Mouse (Mus musculus) spleen, postnatal 36 days (tissue): ENCODE data around the gene Plxna4.

Experiments
- DNase-seq, 2 experiments: peaks; one replicate each; pipeline ENCODE4 v3.0.0; 2022; ENCODE audit warnings: low spot score in 2 of 2, mixed read lengths in 1 of 2

The Plxna4 gene

DNA sequence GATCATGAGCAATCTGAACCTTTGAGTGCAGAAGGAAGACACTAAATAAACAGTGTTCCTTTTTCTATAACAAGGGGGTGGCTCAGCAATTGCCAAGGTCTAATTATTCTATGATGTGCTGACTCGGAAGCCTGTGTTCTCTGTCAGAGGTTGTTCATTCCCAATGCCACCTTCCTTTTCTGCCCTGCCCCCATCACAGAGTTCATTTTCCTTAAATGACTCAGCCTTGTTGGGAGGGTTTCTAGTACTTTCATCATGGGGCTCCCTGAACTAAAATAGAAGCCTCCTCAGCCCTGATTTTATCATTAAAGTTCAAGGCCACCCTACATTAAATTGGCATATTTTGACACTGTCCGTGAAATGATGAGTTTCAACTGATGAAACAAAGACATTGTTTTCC lies 242.0 kb downstream of the Plxna4 start:
- no peak for DNase-seq

DNA sequence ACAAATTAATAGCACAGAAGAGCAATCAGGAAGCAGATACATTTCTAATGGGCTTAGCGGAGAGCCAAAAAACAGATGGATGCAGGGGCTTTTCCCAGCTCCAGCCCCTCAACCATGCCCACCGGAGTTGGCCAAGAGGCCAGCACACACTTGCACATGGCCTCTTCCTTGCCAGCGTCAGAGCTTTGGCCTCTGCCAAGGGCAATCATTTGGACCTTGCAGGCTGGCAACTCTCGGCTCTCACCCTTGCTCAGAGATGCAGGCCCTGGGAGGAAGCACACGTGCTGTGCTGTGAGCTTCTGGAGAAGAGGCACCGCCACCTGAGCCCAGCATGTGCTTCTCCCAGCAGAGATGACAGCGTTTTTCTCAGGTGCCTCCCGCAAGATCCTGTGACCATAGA lies 245.3 kb downstream of the Plxna4 start:
- DNase-seq = no peak

DNA sequence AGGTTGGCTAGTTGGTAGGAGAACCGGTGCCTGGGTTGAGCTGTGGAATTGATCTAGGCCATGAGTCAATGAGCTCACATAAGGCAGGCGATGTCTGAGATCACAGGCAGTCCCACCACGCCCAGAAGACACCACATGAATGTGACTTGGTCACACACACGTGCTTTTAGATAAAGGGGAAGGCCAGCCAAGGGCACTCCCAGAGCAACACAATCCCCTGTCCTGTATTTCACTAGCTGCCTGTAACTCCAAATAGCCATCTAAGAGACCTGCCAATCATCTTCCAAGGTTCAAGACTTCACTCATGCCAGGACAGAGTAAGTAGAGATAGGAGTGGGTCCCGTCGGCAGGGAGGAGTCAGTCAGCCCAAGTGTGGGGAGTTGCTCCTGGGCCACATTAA lies 245.7 kb downstream of the Plxna4 start:
- DNase-seq = no peak

DNA sequence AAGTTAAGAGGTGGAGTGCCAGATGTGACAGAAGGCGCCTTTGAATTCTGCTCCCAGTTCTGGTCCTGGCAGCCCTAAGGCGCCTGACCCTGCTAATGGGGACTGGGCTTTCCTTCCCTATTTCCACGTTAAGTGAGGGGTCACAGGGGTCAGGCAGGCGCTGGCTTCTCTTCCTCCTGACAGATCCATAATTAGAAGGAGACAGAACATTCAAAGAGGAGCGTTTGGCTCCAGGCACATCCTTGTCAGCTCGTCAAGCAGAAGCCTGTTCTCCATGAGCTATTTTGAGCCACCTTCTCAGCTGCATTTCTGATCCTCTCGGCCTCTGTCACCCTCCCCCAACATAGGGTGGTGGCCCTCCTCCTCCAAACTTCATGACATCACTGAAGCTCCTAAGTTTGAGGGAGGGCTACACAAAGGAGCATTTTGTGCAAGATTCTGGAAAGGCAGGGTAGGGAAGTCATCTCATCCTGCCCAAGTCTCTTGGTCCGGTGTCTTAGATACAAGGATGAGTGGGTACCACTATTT lies 249.5 kb downstream of the Plxna4 start:
- DNase-seq = no peak

- no peak for DNase-seq
Measured at GRCm38 (mm10) chr6:32331281-32331680, 256.7 kb downstream of the Plxna4 start.

DNA sequence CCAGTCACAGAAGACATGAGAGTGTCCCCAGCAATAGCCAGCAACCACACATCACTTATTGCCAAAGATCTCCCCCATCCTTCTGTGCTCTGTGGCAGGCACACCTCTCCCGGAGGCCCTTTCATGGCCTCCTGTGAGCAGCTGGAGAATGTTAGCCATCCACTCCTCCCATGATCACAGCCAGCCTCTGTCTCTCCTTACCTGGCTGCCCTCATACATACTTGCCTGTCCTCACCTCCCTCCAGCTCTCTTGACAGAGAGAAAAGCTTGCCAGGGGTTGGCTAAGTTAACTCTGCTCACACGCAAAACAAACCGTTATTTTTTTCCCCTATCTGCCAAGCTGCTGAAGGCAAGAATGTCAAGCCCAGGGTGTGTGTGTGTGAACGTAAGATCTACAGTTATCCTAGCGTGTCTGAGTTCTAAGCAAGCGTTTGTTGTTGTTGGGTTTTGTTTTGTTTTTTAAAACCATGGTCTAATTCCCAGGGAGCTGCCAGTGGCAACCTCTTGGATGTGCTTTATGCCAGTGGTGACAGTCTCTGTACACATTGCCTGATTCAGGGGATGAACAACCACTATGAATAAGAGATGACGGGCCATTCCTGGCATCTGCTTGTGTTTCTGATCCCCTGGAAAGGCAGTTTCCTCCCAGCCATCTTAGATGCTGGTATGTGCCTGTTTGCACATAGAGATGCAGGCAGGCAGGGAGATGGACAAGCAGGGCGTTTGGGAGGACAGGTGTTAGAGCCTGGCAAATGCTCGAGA lies 257.8 kb downstream of the Plxna4 start:
- no peak for DNase-seq

DNA sequence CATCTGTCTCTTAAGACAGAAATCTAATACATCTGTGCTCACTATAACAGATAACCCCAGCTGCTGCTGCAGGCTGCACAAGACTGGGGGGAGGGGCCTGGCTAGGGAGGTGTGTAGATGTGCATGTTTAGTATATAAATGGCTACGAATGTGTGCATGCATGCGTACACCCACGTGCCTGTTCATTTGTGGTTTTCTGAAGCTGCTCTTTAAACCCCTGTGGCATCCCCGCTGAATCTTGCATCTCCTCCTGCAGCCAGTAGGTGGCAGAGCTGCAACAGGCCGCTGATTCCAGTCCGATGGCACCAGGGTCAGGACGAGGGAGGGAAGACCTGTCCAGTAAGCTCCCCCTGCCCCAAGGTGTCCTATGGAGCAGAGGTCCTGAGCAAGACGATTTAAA lies 260.0 kb downstream of the Plxna4 start:
- DNase-seq = peak; percentile 7

DNA sequence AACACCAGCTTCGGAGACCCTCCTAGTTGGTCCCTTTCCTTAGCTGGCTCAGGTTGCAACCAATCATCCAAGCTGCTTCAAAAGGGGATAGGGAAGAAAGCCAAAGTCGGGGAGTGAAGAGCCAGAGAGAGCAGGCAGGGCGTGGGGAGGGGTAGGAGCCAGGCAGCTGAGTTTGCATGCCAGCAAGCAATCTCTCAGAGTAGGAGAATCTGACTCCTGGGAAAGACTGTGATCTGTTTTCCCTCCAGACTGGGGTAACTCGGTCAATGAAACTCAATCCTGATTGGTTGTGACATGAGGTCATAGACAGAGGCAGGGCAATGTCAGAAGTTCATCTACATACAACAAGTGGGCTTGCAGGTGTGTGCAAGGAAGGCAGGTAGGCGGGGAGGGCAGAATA lies 260.8 kb downstream of the Plxna4 start:
- DNase-seq = no peak

DNA sequence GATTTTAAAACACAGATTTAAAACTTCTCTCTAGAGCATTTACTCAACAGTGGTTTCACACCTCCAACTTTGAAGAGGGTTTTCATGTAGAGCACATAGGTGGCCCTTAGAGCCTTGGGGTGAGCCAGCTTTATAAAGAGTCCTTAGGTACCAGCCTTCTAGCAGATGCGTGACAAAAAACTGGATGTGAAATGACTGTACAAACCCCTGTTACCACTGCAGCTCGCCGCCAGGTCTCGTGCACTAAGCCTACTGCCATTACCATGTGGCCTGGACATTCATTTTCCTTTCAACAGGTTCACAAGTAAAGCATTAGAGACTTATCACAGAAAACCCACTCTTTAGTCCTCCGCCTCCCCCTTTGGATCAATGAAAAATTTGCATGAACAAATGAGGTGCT lies 261.6 kb downstream of the Plxna4 start:
- DNase-seq = no peak

- no peak for DNase-seq
Measured at GRCm38 (mm10) chr6:32325851-32326250, 262.1 kb downstream of the Plxna4 start.

GRCm38 (mm10) chr6:32321187-32321586 lies 266.8 kb downstream of the Plxna4 start:
- no peak for DNase-seq

DNA sequence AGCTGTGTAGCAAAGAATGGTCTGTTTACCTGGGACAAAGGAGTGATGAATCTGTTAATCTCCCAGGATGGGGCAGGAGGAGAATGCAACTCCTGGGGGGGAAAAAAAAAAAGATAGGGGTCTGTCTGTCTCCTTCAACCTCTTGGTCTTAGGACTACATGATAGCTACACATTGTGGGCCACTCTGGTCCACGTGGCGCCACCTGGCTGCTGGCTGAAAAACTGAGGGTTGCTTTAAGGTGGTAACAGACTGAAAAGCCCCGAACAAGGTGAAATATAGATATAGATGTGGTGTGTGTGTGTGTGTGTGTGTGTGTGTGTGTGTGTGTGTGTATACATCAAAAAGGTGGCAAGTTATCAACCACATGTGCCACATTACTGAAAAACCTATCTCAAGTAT lies 267.7 kb downstream of the Plxna4 start:
- no peak for DNase-seq

- no peak for DNase-seq
Measured at GRCm38 (mm10) chr6:32317470-32317869, 270.5 kb downstream of the Plxna4 start.

GRCm38 (mm10) chr6:32315011-32315450 lies 273.0 kb downstream of the Plxna4 start:
- no peak for DNase-seq

- DNase-seq = no peak
Measured at GRCm38 (mm10) chr6:32309147-32309546, 278.8 kb downstream of the Plxna4 start.

DNA sequence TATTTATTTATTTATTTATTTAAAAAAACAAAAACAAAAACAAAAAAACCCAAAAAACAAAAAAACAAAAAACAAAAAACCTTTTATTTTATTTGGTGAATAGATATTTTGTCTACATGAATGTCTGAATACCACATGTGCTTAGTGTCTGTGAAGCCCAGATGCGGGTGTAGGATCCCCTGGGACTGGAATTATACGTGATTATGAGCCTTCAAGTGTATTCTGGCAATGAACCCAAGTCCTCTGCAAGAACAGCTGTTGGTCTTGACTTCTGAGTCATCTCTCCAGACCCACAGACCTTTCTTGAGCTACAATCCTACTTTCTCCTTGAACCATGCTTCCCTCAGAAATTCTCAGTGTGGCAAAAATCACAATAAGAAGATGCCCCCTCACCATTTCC lies 287.4 kb downstream of the Plxna4 start:
- no peak for DNase-seq

GRCm38 (mm10) chr6:32281457-32281856 lies 306.5 kb downstream of the Plxna4 start:
- DNase-seq = no peak

DNA sequence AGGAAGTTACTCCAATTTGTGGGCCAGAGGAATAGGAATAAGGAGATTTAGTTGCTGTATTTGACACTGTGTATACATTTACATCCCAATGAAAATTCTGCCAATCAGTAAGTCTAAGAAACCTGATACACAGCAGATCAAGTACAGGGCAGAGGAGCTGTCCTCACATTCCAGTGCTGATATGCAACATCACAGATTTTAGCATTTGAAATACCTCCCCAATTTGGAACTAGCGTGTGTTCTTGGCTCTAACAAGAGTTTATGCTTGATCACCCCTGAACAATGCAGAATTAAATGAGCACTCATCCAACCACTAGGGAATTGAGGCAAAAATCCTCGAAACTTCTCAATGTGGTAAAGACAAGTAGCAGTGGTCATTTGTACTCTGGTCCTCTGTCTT lies 307.3 kb downstream of the Plxna4 start:
- no peak for DNase-seq

GRCm38 (mm10) chr6:32271463-32271862 lies 316.5 kb downstream of the Plxna4 start:
- no peak for DNase-seq

- no peak for DNase-seq
Measured at GRCm38 (mm10) chr6:32266085-32266484, 321.9 kb downstream of the Plxna4 start.

- DNase-seq = no peak
Measured at GRCm38 (mm10) chr6:32261339-32261738, 326.7 kb downstream of the Plxna4 start.

GRCm38 (mm10) chr6:32260341-32260740 lies 327.7 kb downstream of the Plxna4 start:
- no peak for DNase-seq

GRCm38 (mm10) chr6:32255191-32255590 lies 332.8 kb downstream of the Plxna4 start:
- DNase-seq = no peak

DNA sequence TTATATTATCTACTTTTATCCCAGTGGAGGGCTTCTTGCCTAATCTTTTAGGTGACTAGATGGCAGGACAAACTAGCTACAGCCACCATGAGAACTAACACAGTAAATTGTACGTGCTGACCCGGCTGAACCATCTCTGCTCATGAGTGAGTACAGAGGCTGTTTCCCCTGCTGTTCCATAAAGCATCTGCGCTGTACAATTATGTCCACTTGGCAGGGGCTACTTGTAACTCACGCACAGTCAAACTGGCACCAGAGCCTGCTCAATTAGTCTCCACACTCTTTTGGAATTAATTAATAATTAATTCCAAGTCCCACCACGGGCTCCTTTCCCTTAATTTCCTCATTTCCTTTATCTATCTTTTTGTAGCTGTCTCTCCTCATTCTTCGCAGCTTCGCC lies 335.8 kb downstream of the Plxna4 start:
- DNase-seq = no peak
